Mouse (Mus musculus): ENCODE results near the gene Etl4.

Gene Etl4

DNA sequence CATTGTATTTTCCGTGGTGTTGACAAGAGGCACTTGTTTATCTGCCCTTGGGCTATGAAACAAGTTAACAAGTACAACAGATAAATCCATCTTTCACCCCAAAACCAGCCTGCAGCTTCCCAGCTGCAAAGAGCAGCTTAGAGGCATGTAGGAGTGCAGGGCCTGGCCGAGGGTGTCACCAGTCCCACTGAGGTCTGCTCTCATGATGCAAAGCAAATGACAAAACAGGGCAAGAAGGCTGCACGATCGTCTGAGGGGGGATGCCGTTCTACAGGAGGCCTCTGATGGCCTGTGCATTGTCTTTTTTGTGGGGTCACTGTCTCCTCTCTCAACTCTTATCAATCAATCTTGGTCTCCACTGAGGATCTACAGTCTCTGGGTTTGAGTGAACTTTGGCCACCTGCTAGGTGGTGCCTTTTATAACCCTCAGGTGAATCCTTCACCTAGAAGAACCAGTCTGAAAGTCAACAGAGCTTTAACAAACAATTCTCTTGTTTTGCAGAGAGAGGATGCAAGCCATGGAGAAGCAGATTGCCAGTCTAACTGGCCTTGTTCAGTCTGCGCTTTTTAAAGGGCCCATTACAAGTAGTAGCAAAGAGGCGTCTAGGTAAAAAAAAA, 849.6 kb downstream of the Etl4 start:
- DNase-seq (ENCODE audit: low read depth, low spot score): no peak

- no peak for DNase-seq (ENCODE audit: low read depth, low spot score)
Measured at GRCm38 (mm10) chr2:20761320-20761719, 851.7 kb downstream of the Etl4 start.

- no peak for DNase-seq (ENCODE audit: low read depth, low spot score)
Measured at GRCm38 (mm10) chr2:20761751-20762150, 852.2 kb downstream of the Etl4 start.

DNA sequence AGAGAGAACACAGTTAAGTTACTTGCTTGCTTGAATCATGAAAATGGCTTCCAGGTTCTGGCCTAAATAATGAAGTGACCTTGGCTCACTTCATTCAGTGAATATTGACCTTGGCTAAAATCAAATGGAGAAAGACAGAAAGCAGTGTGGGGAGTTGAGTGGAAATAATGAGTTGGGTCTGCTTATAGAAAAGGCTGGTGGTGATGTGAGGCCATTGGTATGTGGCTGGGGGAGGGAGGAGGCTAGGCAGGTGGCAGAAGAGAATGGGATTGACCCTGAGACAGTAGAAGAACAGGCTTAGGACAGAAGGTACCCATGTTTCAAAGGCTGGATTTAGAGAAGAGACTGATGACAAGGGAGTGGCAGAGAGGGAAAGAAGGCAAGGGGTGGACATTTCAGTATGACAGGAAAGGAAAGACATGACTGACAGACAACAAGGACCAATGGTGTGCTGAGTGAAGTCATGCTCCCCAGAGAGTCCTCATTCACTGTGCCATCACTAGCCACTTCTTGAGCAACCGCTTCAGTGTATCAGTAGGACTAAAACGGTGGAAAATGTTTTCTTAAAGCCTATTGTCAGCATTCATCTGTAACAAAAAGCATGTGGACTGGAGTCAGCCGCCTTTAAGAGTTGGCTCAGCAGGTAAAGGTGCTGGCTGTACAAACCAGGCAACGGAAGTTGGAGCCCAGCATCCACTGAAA, 854.1 kb downstream of the Etl4 start:
- DNase-seq (ENCODE audit: low read depth, low spot score): no peak

GRCm38 (mm10) chr2:20764566-20765090, 855.0 kb downstream of the Etl4 start:
- DNase-seq (ENCODE audit: low read depth, low spot score): no peak

GRCm38 (mm10) chr2:20768681-20769080, 859.1 kb downstream of the Etl4 start:
- no peak for DNase-seq (ENCODE audit: low read depth, low spot score)

GRCm38 (mm10) chr2:20770171-20770570, 860.6 kb downstream of the Etl4 start:
- no peak for DNase-seq (ENCODE audit: low read depth, low spot score)

DNA sequence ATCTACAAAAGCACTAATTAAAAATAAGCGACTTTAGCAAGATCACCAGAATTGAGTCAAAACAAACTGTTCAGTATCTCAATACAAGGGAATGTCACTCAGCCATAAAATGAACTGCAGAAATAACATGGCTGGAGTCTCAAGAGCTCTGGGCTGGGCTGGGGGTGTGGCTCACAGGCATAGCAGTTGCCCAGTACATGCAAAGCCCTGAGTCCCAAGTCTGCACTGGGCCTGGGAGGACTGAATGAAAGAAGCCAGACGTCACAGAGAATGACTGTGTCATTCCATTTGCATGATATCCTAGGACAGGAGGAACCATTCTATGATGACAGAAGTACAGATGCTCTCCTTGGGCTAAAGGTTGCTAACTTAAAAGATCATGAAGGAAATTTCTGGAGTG, 864.9 kb downstream of the Etl4 start:
- no peak for DNase-seq (ENCODE audit: low read depth, low spot score)

DNA sequence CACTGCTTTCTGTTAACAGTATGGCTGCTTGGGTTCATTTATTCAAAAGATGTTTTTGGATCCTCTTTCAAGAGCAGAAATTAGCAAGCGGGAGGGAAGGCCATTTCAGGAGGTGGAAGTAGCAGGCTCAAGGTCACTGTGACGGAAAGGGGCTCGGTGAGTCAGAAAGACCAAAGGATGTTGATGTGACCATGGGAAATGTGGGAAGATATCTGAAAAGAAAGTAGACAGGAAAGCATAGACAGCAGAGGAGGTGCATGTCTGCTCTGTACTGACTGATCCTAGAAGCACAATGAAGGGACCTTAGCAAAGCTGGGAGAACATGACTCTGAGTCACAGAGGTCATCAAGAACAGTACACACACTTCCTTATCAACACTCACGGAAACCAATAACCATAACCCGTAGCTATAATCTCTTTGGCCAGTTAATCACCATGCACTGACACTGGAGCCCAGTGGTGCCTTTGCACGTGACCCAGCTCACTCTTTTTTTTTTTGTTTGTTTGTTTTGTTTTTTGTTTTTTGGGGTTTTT, 866.7 kb downstream of the Etl4 start:
- no peak for DNase-seq (ENCODE audit: low read depth, low spot score)

- no peak for DNase-seq (ENCODE audit: low read depth, low spot score)
Measured at GRCm38 (mm10) chr2:20777931-20778330, 868.4 kb downstream of the Etl4 start.

- peak; percentile 4 for DNase-seq (ENCODE audit: low read depth, low spot score)
Measured at GRCm38 (mm10) chr2:20779484-20780381, 870.2 kb downstream of the Etl4 start.

DNA sequence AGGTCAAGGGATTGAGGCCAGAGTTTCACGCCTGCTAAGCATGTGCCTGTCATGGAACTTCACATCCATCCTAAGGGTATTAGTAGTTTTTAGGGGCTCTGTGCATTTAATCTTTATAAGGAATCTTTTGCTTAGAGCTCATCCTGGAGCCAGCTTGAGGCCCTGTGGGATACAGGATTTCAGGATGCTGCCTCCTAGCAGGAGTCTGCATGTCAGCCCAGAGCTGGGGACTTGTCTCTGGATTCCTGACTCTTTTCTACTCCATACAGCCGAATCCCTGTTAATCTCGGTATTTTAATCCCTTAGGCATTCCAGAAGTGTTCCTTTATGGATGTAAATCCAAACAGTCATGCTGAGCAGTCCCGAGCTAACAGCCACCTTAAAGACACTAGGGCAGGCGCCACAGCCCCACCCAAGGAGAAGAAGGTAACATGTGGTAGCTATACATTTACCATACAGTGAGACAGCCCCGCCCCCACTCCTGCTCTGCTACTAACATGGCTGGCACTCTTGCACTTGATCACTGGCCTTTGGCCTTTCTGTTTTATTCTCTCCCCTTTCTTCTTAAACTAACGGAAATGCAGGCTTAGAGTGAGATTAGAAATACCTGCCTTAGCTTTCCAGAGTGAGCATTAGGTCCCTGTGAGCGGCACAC, 891.8 kb downstream of the Etl4 start:
- DNase-seq (ENCODE audit: low read depth, low spot score): no peak

DNA sequence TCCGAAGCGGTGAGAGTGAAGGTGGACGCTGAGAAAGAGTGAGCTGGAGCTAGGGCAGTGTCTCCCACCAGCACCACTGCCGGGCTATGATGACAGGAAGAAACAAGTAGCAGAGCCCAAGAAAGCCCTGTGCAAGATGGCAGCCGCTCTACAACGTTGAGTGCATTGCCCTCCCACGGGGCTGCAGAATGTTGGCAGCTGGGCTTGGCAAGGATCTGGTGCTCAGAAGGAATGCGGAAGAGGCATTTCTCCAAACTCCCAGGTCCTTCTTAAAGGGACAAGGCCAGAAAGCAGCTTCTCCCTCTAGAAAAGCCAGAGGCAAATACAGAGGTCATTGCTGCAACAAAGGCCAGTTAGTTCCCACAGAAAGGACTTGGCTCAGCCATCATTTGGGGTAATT, 901.9 kb downstream of the Etl4 start:
- no peak for DNase-seq (ENCODE audit: low read depth, low spot score)

DNA sequence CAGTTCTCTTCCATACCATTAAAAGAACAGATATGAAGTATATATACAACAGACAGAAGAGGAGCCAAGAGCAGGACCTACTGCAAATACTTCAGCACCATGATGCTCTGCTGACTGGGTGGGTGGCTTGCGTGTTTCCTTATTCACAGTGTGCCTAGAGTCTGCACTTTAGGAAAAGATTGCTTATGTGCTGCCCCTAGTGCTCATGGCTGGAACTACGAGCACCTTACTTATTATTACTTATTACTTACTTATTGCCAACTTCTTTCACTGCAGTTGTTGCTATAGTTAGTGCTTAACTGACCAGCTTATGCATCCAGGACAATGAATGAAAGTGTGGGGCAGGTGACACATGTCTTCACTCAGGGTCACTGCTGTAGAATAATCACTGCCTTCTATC, 904.4 kb downstream of the Etl4 start:
- no peak for DNase-seq (ENCODE audit: low read depth, low spot score)

DNA sequence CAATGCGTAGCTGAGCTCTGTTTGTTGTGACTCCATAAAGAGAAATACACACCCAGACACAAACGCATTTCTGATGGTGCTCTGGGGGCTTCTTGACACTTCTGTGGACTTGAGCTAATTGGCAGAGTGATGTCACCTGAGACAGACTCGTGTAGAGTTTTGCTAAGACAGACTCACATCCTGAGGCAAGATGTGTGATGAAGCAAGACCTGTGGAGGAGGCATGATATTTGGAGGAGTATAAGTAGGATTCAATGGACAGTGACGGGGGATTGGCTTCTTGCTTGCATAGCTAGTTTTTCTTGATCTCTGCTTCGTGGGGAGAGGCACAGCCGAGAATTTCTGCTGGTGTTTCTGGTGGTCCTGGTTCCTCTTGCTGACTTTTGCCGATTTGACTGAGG, 908.6 kb downstream of the Etl4 start:
- DNase-seq (ENCODE audit: low read depth, low spot score): no peak

DNA sequence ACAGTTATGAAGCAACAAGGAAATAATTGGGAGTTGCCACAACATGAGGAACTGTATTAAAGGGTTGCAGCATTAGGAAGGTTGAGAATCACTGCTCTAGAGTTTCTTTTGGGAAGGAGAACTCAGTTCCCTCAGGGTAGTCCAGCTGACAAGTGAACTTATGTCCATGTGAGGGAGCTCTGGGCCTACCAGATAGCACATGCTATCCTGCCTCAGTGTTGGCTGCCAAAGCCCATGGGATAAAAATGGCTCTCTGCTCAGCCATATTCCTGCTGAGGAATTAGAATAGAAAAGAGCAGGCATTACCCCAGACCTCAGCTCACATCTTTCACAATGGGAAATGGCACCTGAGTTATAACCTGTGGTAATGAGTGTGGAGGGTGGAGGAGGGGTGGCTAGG, 916.7 kb downstream of the Etl4 start:
- no peak for DNase-seq (ENCODE audit: low read depth, low spot score)

DNA sequence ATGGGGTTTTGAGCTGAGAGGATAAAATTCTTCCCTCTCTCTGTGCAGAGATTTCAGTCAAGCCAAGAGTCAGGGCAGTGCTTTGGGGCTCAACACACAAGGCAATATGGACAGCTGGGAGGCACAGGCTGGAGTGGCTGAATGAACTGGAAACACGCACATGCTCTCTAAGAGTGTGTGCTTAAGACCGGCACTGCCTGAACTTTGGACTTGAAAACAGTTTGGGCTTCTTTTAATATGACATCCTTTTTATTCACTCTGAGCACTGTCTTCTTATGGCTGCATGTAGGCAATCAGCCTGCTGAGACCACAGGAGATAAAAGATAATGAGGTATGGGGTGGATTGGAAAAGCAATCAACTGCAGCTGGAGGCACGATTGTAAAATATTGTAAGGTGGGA, 921.3 kb downstream of the Etl4 start:
- no peak for DNase-seq (ENCODE audit: low read depth, low spot score)

DNA sequence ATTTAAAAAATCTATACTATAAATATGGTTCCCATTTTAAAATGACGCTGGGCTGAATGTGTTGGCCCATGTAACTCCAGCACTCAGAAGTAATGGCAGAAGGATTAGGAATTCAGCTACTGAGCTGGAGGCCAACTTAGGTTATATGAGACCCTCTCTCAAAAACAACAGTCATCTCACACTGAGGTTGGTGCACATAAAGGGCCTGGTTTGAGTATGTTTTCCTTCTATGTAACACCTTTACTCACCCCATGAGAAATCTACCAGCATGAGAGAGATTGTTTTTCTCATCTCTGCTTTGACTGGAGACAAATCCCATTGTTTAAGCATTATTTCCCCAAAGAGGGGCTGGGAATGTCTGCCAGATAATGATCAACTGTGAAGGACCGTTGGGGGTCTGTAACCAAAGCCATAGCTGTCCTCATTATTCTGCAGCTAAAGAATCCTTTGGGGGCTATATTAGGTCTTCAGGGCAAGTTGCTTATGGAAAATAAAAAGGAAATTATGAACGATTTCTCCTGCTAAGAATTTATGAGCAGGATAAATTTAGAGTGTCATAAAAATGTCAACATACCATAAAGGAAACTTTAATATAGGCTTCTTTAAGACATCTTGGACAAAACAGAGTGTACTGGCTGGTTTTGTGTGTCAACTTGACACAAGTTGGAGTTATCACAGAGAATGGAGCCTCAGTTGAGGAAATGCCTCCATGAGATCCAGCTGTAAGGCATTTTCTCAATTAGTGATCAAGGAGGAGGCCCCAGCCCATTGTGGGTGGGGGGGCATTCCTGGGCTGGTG, 922.2 kb downstream of the Etl4 start:
- no peak for DNase-seq (ENCODE audit: low read depth, low spot score)

DNA sequence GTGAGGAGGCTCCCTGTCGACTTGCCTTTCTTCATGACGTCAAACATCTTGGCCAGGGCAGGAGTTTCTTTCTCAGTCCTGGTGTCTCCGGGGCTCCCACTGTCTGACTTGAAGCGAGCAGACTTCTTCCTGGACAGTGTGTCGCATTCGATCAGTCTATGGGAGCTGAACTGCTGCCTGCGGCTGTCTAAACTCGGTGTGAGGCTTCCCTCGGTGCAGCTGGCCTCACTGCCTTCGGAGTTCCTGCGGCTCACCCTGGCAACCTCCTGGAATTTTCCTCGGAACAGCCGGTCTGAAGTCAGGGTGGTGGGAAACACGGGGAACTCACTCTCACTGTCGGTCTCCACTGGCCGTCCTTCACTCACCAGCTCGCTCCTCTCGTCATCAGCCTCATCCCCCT, 939.8 kb downstream of the Etl4 start:
- DNase-seq (ENCODE audit: low read depth, low spot score): no peak

All from c-Kit-negative CD71-positive TER-119-positive erythroid progenitor cells, embryonic 14.5 days (primary cell).